Mouse (Mus musculus) gastrocnemius, postnatal 10 days (tissue): Measurements from ENCODE around the gene Dnajb13. TPM values are rescaled to one million over a fixed set of nuclear protein-coding genes. Genes with fewer than 3 reads are reported as not detected.

Experiments
- DNase-seq: peaks from one replicate; pipeline ENCODE4 v3.0.0; 2021; ENCODE audit warnings: mixed read lengths
- total RNA-seq, 2 experiments: library from RNA; stranded (reverse); gene quantifications; 2 replicates each; pipeline ENCODE4 v1.2.3; 2021

The Dnajb13 gene
- total RNA-seq, 2 experiments from 2014 or later = not detected

DNA sequence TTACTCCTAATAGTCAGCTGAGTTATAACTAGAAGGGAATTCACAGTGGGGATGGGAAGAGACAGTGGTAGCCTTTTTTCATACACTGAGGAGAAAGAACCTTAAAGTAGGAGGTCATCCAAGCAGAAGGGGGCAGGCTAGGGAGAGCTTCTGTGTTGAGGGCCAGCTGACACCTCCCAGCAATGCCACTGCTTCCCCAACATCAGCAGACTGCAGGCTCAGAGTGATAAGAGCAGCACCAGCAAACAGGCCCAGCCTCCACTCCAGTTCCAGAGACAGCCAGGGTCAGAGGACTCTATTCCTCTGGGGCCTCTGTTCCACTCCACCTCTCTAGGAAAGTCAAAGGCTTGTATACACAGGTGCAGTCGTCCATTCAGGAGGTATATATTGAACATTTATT is 56.6 kb downstream of the Dnajb13 start:
- DNase-seq = no peak

Other genes starting within 250 kb of the Dnajb13 start
- 1 to 10 TPM; 3.5 to 5.7 TPM for gene P4ha3, start 229.4 kb downstream of the Dnajb13 start, total RNA-seq
- gene C2cd3, start 142.7 kb downstream of the Dnajb13 start, total RNA-seq = 1 to 10 TPM; 6.3 to 9.2 TPM
- 10 to 100 TPM; 32.0 to 40.2 TPM for gene Ppme1, start 142.7 kb downstream of the Dnajb13 start, total RNA-seq
- 10 to 100 TPM; 77.1 to 79.5 TPM for gene Ucp3, start 42.0 kb downstream of the Dnajb13 start, total RNA-seq
- gene Ucp2, start 21.6 kb downstream of the Dnajb13 start, total RNA-seq = 100 to 1,000 TPM; 133 to 155 TPM
- 1 to 10 TPM; 8.2 to 8.9 TPM for gene Coa4, start 22.1 kb upstream of the Dnajb13 start, total RNA-seq
- gene Rab6a, start 92.5 kb upstream of the Dnajb13 start, total RNA-seq = 10 to 100 TPM; 74.9 to 75.2 TPM
- 10 to 100 TPM; 79.2 to 87.0 TPM for gene Mrpl48, start 93.3 kb upstream of the Dnajb13 start, total RNA-seq
- 10 to 100 TPM; 19.6 to 25.2 TPM for gene Plekhb1, start 147.5 kb upstream of the Dnajb13 start, total RNA-seq
- 10 to 100 TPM; 51.6 to 55.3 TPM for gene Fam168a, start 191.7 kb upstream of the Dnajb13 start, total RNA-seq